Mouse (Mus musculus): ENCODE measurements around the gene Aqp1. TPM values are rescaled to one million over a fixed set of nuclear protein-coding genes. Genes with fewer than 3 reads are reported as not detected.
A peak's percentile ranks its signal among the peaks of the same experiment; 100 is the strongest.

Aqp1 gene
- polyA plus RNA-seq, 1 experiment from 2014 or later = 69.9 TPM

DNA sequence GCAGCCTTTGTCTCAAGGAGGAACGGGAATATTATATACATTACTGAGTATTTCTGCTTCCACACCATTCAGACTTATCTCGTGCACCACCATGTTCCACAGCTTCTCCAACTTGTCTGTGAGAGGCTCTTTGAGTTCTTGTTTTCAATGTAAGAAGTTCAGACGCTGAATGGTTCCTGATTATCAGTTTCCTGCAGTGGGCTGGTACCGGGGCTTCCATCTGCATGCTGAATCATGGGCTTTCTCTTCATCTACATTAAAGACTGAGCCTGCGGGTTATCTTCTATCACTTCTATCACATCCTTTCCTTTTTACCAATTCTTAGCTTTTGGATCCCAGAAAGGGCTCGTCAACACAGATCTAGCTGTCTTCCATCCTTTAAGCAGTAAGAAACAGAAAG is 34.6 kb downstream of the Aqp1 start:
- H3K27ac ChIP-seq (ENCODE audit: low read length) = no peak overlapping the region
- H3K9me3 ChIP-seq (ENCODE audit: low read length) = no peaks in the 10 kb centered on the region
- no peak overlapping the region for H3K4me3 ChIP-seq (ENCODE audit: low read length)
- H3K4me2 ChIP-seq (replicated peaks; ENCODE audit: low read depth, low read length) = no peak overlapping the region
- H3K9ac ChIP-seq (replicated peaks; ENCODE audit: low read length) = no peak overlapping the region
- no peaks in the 10 kb centered on the region for H3K36me3 ChIP-seq (ENCODE audit: insufficient read depth, low read length)
- 81% methylated on average over 6 of the region's 6 CpGs for WGBS
- H3K27me3 ChIP-seq (ENCODE audit: insufficient read depth, low read length) = no peaks in the 10 kb centered on the region
- no peak for ATAC-seq (ENCODE audit: low FRiP score, low TSS enrichment)
- no peaks in the 10 kb centered on the region for H3K4me1 ChIP-seq (ENCODE audit: insufficient read depth, low read length)

DNA sequence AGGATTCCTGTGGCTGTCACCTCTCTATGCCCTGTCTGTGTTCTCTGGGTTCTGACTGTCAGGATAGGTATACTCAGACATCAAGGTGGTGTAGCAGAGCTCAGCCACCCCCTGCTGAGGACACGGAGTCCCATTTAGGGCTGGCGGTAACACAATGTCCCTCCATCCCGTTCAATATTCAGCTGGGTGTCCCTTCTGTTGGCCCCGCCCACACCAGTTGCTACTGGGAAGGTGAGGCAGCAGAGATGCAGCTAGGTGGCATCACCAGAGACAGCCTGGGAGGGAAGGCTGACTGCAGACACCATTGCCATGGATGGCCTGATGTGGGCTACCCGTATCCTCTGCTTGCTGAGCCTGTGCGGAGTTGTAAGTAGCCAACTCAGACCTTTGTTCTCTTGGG is 39.8 kb downstream of the Aqp1 start, which contains the start of gene Ghrhr:
Ghrhr (plus strand) TSS at position 220 of the 400 bp plus-strand sequence.
- 83% methylated on average over 6 of the region's 6 CpGs for WGBS
- no peak for ATAC-seq (ENCODE audit: low FRiP score, low TSS enrichment)
- H3K36me3 ChIP-seq (ENCODE audit: insufficient read depth, low read length) = no peaks in the 10 kb centered on the region

DNA sequence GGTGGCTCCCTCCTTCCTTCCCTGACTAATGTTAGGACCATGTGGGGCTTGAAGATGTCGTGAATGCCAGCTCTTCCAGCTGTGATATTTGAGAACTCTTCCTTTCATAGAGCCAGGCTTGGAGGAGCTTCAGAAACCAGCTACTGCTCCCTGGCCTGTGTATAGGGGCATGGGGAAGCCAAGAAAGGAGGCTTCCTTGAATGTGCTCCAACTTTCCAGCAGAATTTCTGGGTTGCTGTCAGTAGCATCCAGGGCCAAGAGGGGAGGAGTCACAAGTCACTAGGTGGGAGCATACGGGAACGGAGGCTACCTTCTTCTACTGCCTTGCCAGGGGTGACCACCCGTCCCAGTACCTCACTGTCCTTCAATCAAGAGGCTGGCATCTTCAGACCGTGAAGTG is 40.3 kb downstream of the Aqp1 start:
- no peak overlapping the region for H3K4me2 ChIP-seq (replicated peaks; ENCODE audit: low read depth, low read length)
- no peak overlapping the region for H3K27ac ChIP-seq (ENCODE audit: low read length)
- no peak overlapping the region for H3K9ac ChIP-seq (replicated peaks; ENCODE audit: low read length)
- H3K36me3 ChIP-seq (ENCODE audit: insufficient read depth, low read length) = no peaks in the 10 kb centered on the region
- no peak overlapping the region for H3K4me3 ChIP-seq (ENCODE audit: low read length)
- ATAC-seq (ENCODE audit: low FRiP score, low TSS enrichment) = no peak
- H3K4me1 ChIP-seq (ENCODE audit: insufficient read depth, low read length) = no peaks in the 10 kb centered on the region
- no peaks in the 10 kb centered on the region for H3K27me3 ChIP-seq (ENCODE audit: insufficient read depth, low read length)
- WGBS = 73% methylated on average over 5 of the region's 5 CpGs
- H3K9me3 ChIP-seq (ENCODE audit: low read length) = no peaks in the 10 kb centered on the region

More for the DNA sequence above, 39.8 kb downstream of the Aqp1 start, which contains the start of gene Ghrhr:
- no peaks in the 10 kb centered on the region for H3K4me1 ChIP-seq (ENCODE audit: insufficient read depth, low read length)
- H3K9me3 ChIP-seq (ENCODE audit: low read length) = no peaks in the 10 kb centered on the region
- no peak within 1 kb of the TSS for H3K27ac ChIP-seq (ENCODE audit: low read length)
- H3K4me2 ChIP-seq (replicated peaks; ENCODE audit: low read depth, low read length) = no peak within 1 kb of the TSS
- no peak within 1 kb of the TSS for H3K9ac ChIP-seq (replicated peaks; ENCODE audit: low read length)
- no peak within 1 kb of the TSS for H3K4me3 ChIP-seq (ENCODE audit: low read length)
- no peaks in the 10 kb centered on the region for H3K27me3 ChIP-seq (ENCODE audit: insufficient read depth, low read length)

- ATAC-seq (ENCODE audit: low FRiP score, low TSS enrichment) = no peak
- Histone ChIP-seq H3K4me2 (replicated peaks; ENCODE audit: low read depth, low read length) (no peak overlapping the region), H3K27ac (ENCODE audit: low read length) (no peak overlapping the region), H3K36me3 (ENCODE audit: insufficient read depth, low read length) (no peaks in the 10 kb centered on the region), H3K9me3 (ENCODE audit: low read length) (no peaks in the 10 kb centered on the region), H3K4me3 (ENCODE audit: low read length) (no peak overlapping the region), H3K9ac (replicated peaks; ENCODE audit: low read length) (no peak overlapping the region), H3K27me3 (ENCODE audit: insufficient read depth, low read length) (no peaks in the 10 kb centered on the region), H3K4me1 (ENCODE audit: insufficient read depth, low read length) (no peaks in the 10 kb centered on the region)
- 79% methylated on average over 4 of the region's 4 CpGs for WGBS
Observed at GRCm38 (mm10) chr6:55377461-55377860, 41.2 kb downstream of the Aqp1 start.

DNA sequence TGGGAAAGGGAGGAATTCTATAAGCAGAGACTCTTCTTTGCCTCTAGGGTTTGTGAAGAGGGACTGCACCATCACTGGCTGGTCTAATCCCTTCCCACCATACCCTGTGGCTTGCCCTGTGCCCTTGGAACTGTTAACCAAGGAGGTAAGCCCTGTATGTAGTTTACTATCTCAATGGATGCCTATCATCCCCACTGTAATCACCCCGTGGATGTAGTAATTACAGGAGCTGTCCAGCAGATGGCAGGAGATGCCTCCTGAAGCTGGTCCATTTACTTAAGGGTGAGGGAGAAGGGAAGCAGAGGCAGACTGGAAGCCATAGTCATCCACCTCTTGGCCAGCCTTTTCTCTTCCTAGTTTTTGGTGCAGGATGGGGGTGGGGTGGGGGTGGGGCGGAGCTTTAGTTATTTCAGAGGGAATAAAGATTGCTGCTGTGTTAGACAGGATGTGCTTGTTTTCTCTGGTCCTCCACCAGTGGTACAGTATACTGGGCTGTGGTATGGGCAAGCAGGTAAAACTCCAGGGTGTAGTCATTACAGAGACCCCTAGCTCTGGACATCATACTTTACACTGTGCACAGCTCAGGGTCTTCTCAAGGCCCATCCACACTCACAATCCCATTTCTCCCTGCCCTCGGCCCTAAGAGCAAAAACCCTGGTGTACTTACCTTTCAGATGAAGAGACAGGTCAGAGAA is 43.6 kb downstream of the Aqp1 start:
- H3K27ac ChIP-seq (ENCODE audit: low read length) = no peak overlapping the region
- H3K4me1 ChIP-seq (ENCODE audit: insufficient read depth, low read length) = no peaks in the 10 kb centered on the region
- no peak overlapping the region for H3K4me2 ChIP-seq (replicated peaks; ENCODE audit: low read depth, low read length)
- H3K36me3 ChIP-seq (ENCODE audit: insufficient read depth, low read length) = no peaks in the 10 kb centered on the region
- H3K27me3 ChIP-seq (ENCODE audit: insufficient read depth, low read length) = no peaks in the 10 kb centered on the region
- 40% methylated on average over 3 of the region's 3 CpGs for WGBS
- no peak overlapping the region for H3K9ac ChIP-seq (replicated peaks; ENCODE audit: low read length)
- ATAC-seq (ENCODE audit: low FRiP score, low TSS enrichment) = 0 out of 2 replicates have a peak, but pooled peaks have one; percentile 25
- no peak overlapping the region for H3K4me3 ChIP-seq (ENCODE audit: low read length)
- H3K9me3 ChIP-seq (ENCODE audit: low read length) = no peaks in the 10 kb centered on the region

DNA sequence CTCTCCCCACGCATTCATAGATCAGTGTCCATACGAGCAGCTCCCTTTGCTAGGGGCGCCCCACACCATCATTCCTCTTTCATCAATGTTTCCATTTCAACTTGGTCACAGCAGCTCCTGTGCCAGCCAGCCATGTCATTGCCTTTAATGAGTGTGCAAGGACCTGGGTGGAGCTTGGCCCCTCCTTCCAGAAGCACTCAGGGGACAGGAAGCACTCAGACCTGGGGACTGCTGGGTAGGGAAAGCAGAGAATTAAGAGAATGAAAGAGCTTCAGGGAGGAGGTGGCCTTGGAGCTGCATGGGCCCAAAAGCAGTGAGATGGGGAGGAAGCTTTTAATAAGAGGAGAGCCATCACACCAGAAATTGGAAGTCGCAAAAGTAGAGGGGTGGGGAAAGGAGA is 45.7 kb downstream of the Aqp1 start:
- 72% methylated on average over 4 of the region's 4 CpGs for WGBS
- no peak overlapping the region for H3K4me2 ChIP-seq (replicated peaks; ENCODE audit: low read depth, low read length)
- no peaks in the 10 kb centered on the region for H3K27me3 ChIP-seq (ENCODE audit: insufficient read depth, low read length)
- no peak overlapping the region for H3K27ac ChIP-seq (ENCODE audit: low read length)
- ATAC-seq (ENCODE audit: low FRiP score, low TSS enrichment) = no peak
- H3K9me3 ChIP-seq (ENCODE audit: low read length) = no peaks in the 10 kb centered on the region
- no peak overlapping the region for H3K9ac ChIP-seq (replicated peaks; ENCODE audit: low read length)
- H3K36me3 ChIP-seq (ENCODE audit: insufficient read depth, low read length) = no peaks in the 10 kb centered on the region
- no peak overlapping the region for H3K4me3 ChIP-seq (ENCODE audit: low read length)
- no peaks in the 10 kb centered on the region for H3K4me1 ChIP-seq (ENCODE audit: insufficient read depth, low read length)

GRCm38 (mm10) chr6:55383897-55384296 is 47.7 kb downstream of the Aqp1 start:
- Histone ChIP-seq H3K27ac (ENCODE audit: low read length) (no peak overlapping the region), H3K36me3 (ENCODE audit: insufficient read depth, low read length) (no peaks in the 10 kb centered on the region), H3K4me2 (replicated peaks; ENCODE audit: low read depth, low read length) (no peak overlapping the region), H3K4me1 (ENCODE audit: insufficient read depth, low read length) (no peaks in the 10 kb centered on the region), H3K9me3 (ENCODE audit: low read length) (no peaks in the 10 kb centered on the region), H3K4me3 (ENCODE audit: low read length) (no peak overlapping the region), H3K9ac (replicated peaks; ENCODE audit: low read length) (no peak overlapping the region), H3K27me3 (ENCODE audit: insufficient read depth, low read length) (0 out of 2 replicates have a peak, but pooled peaks cover 2% of the 10 kb centered on the region)
- WGBS = 7% methylated on average over 1 of the region's 1 CpGs
- ATAC-seq (ENCODE audit: low FRiP score, low TSS enrichment) = peak; percentile 71; the same call in 1 of the 2 replicates

GRCm38 (mm10) chr6:55384356-55384951 is 48.2 kb downstream of the Aqp1 start:
- Histone ChIP-seq H3K36me3 (ENCODE audit: insufficient read depth, low read length) (no peaks in the 10 kb centered on the region), H3K4me3 (ENCODE audit: low read length) (no peak overlapping the region), H3K4me1 (ENCODE audit: insufficient read depth, low read length) (no peaks in the 10 kb centered on the region), H3K9me3 (ENCODE audit: low read length) (no peaks in the 10 kb centered on the region), H3K27me3 (ENCODE audit: insufficient read depth, low read length) (0 out of 2 replicates have a peak, but pooled peaks cover 2% of the 10 kb centered on the region), H3K9ac (replicated peaks; ENCODE audit: low read length) (no peak overlapping the region), H3K4me2 (replicated peaks; ENCODE audit: low read depth, low read length) (no peak overlapping the region), H3K27ac (ENCODE audit: low read length) (no peak overlapping the region)
- ATAC-seq (ENCODE audit: low FRiP score, low TSS enrichment) = no peak
- 78% methylated on average over 5 of the region's 5 CpGs for WGBS

GRCm38 (mm10) chr6:55388546-55389169 is 52.4 kb downstream of the Aqp1 start:
- ATAC-seq (ENCODE audit: low FRiP score, low TSS enrichment) = no peak
- Histone ChIP-seq H3K36me3 (ENCODE audit: insufficient read depth, low read length) (no peaks in the 10 kb centered on the region), H3K27ac (ENCODE audit: low read length) (no peak overlapping the region), H3K9me3 (ENCODE audit: low read length) (no peaks in the 10 kb centered on the region), H3K4me3 (ENCODE audit: low read length) (no peak overlapping the region), H3K4me2 (replicated peaks; ENCODE audit: low read depth, low read length) (no peak overlapping the region), H3K27me3 (ENCODE audit: insufficient read depth, low read length) (0 out of 2 replicates have a peak, but pooled peaks cover 2% of the 10 kb centered on the region), H3K9ac (replicated peaks; ENCODE audit: low read length) (no peak overlapping the region), H3K4me1 (ENCODE audit: insufficient read depth, low read length) (no peaks in the 10 kb centered on the region; the same call in 1 of the 2 replicates)
- WGBS = 47% methylated on average over 12 of the region's 12 CpGs

DNA sequence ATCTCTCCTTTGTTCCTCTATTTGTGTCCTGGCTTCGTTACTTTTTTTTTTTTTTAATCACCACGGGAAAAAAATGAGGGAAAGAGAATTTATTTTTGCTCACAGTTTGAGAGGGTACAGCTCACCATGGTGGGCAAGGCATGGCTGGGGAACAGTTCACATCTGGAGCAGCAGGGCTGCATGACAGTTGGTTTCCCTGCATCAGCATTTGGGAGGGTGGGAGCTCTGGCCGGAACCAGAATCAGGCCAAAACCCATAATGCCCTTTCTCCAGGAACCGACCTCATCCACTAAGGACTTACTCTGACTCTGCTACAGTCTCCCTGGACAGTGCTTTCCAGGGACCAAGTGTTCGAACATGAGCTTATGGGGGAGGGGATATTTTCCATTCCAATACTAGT is 53.1 kb downstream of the Aqp1 start:
- 63% methylated on average over 5 of the region's 5 CpGs for WGBS
- Histone ChIP-seq H3K27me3 (ENCODE audit: insufficient read depth, low read length) (0 out of 2 replicates have a peak, but pooled peaks cover 2% of the 10 kb centered on the region), H3K9me3 (ENCODE audit: low read length) (no peaks in the 10 kb centered on the region), H3K9ac (replicated peaks; ENCODE audit: low read length) (no peak overlapping the region), H3K4me2 (replicated peaks; ENCODE audit: low read depth, low read length) (no peak overlapping the region), H3K27ac (ENCODE audit: low read length) (no peak overlapping the region), H3K4me1 (ENCODE audit: insufficient read depth, low read length) (no peaks in the 10 kb centered on the region; the same call in 1 of the 2 replicates), H3K4me3 (ENCODE audit: low read length) (no peak overlapping the region), H3K36me3 (ENCODE audit: insufficient read depth, low read length) (no peaks in the 10 kb centered on the region)
- no peak for ATAC-seq (ENCODE audit: low FRiP score, low TSS enrichment)

Measured in kidney, embryonic 16.5 days (tissue).